Mouse (Mus musculus): ENCODE data around the gene Ly6g6c.
A peak's percentile ranks its signal among the peaks of the same experiment; 100 is the strongest.

DNA sequence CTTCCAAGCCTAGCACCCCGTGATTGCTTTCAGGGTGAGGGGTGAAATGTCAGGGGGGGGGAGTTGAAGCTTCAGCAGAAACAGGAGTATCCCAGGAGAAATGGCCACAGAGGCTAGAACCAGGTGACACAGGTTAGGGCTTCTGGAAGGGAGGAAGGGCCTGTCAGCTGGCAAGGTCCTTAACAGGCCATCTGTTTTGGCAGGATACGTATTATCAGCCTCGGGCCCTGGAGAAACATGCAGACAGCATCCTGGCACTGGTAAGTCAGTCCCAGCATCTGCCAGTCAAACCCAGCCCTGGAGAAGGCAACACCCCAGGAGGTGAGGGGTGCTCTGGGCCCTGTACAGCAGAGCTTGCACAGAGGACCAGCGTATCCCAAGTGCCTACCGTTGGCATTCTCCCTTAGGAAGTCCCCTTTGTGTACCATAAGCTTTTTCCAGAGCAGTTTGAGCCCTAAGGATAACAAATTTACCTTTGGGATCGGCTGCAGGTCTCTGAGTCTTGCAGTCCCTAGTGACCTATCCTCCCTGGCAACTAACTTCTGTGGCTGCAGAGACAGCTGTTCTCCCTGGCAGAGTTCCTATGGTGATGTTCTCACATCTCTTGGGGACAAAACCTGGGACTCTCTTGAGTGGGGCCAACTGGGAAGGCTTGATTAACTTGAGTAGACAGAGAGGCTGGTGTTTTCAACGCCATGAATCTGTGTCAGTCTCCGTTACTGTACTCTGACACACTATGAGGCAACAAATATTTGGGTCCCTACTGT lies 25.2 kb downstream of the Ly6g6c start:
- TF ChIP-seq POLR2A (IDR thresholded peaks at IDR 0.05; ENCODE audit: borderline replicate concordance, control insufficient read depth, low read depth, low read length) (peak; percentile 50; the same call in 1 of the 2 replicates), CTCF (IDR thresholded peaks at IDR 0.05; ENCODE audit: control insufficient read depth, insufficient read depth, low read length) (no peak)
